Comparison of ENCODE assay signal across 10 mouse cellular contexts in genomic region chr11:11831940-11832754, GRCm38 (mm10). TPM values are rescaled to one million over a fixed set of nuclear protein-coding genes. Genes with fewer than 3 reads are reported as not detected.
DNase-seq lines count a peak whose midpoint lies in the region; ATAC-seq and TF ChIP-seq lines count a peak whose summit lies in the region.
"Had no signal": no experiment of that assay in that cellular context is flagged by ENCODE, and none has a peak within 500 bp of the region (broad histone marks: within the 10 kb centered on the region; RNA-seq: fewer than 3 reads in every experiment).

No protein-coding gene starts in this region.

- H3K27me3 ChIP-seq in forebrain, embryonic 10.5 days (ENCODE audit: poor library complexity, severe bottlenecking), result peaks cover 57% of the 10 kb centered on the region
- H3K27me3 ChIP-seq in forebrain, embryonic 14.5 days (replicated peaks; ENCODE audit: control insufficient read depth, insufficient read depth, low read length), result no peaks in the 10 kb centered on the region
- no peaks in the 10 kb centered on the region for H3K27me3 ChIP-seq in lung, embryonic 16.5 days (ENCODE audit: control insufficient read depth, insufficient read depth, low read depth, low read length)
- no peaks in the 10 kb centered on the region for H3K27me3 ChIP-seq in limb, embryonic 11.5 days (ENCODE audit: control insufficient read depth, insufficient read depth, low read length)
- no peaks in the 10 kb centered on the region for H3K27me3 ChIP-seq in neural tube, embryonic 15.5 days (replicated peaks)

- no peak for DNase-seq in forebrain, embryonic 10.5 days (ENCODE audit: extremely low spot score, low spot score)
- DNase-seq in forebrain, embryonic 14.5 days (ENCODE audit: low spot score), result no peak
- DNase-seq in lung, adult 2 months, result no peak
- peak; percentile 64 for DNase-seq in limb, embryonic 11.5 days (ENCODE audit: low spot score)
- no peak for DNase-seq in thymus, postnatal 25 days
- DNase-seq in layer of hippocampus, postnatal 25 days (ENCODE audit: extremely low spot score in 1 of 2, low spot score in 1 of 2), result no peak
- DNase-seq: layer of hippocampus, adult 9-11 months had no signal

- no peaks in the 10 kb centered on the region for H3K9me3 ChIP-seq in forebrain, embryonic 10.5 days
- H3K9me3 ChIP-seq in forebrain, embryonic 14.5 days (replicated peaks; ENCODE audit: control insufficient read depth, low read length), result no peaks in the 10 kb centered on the region
- H3K9me3 ChIP-seq in lung, embryonic 16.5 days (ENCODE audit: control insufficient read depth, low read length), result no peaks in the 10 kb centered on the region
- H3K9me3 ChIP-seq in limb, embryonic 11.5 days (ENCODE audit: control insufficient read depth, low read length), result no peaks in the 10 kb centered on the region
- no peaks in the 10 kb centered on the region for H3K9me3 ChIP-seq in neural tube, embryonic 15.5 days (replicated peaks)

- TF ChIP-seq CTCF in lung, adult 2 months (IDR thresholded peaks at IDR 0.05; ENCODE audit: insufficient read depth, low read length), result no peak

- TF ChIP-seq POLR2A in lung, adult 2 months (IDR thresholded peaks at IDR 0.05; ENCODE audit: borderline replicate concordance, extremely low read depth, low read depth, low read length), result no peak

- no peak overlapping the region for H3K9ac ChIP-seq in forebrain, embryonic 14.5 days (ENCODE audit: low read length)
- H3K9ac ChIP-seq in lung, embryonic 16.5 days (ENCODE audit: low read length), result peak overlapping the region; percentile 49
- H3K9ac ChIP-seq in limb, embryonic 11.5 days (ENCODE audit: low read length), result no peak overlapping the region
- no peak overlapping the region for H3K9ac ChIP-seq in neural tube, embryonic 15.5 days (replicated peaks)

- peaks cover 84% of the 10 kb centered on the region for H3K4me1 ChIP-seq in forebrain, embryonic 10.5 days
- H3K4me1 ChIP-seq in forebrain, embryonic 14.5 days (ENCODE audit: control insufficient read depth, insufficient read depth, low read length), result peaks cover 16% of the 10 kb centered on the region; the same call in 1 of the 2 replicates
- H3K4me1 ChIP-seq in lung, embryonic 16.5 days (replicated peaks; ENCODE audit: control insufficient read depth, insufficient read depth, low read length), result peaks cover 63% of the 10 kb centered on the region
- peaks cover 17% of the 10 kb centered on the region for H3K4me1 ChIP-seq in lung, adult 2 months (ENCODE audit: control insufficient read depth, insufficient read depth, low read length)
- H3K4me1 ChIP-seq in limb, embryonic 11.5 days (ENCODE audit: control insufficient read depth, insufficient read depth, low read length), result peaks cover 55% of the 10 kb centered on the region
- H3K4me1 ChIP-seq in neural tube, embryonic 15.5 days, result peaks cover 32% of the 10 kb centered on the region

- no peaks in the 10 kb centered on the region for H3K36me3 ChIP-seq in forebrain, embryonic 10.5 days (replicated peaks)
- H3K36me3 ChIP-seq in forebrain, embryonic 14.5 days (ENCODE audit: control insufficient read depth, insufficient read depth, low read length), result no peaks in the 10 kb centered on the region
- H3K36me3 ChIP-seq in lung, embryonic 16.5 days (ENCODE audit: control insufficient read depth, insufficient read depth, low read length), result no peaks in the 10 kb centered on the region
- H3K36me3 ChIP-seq in limb, embryonic 11.5 days (ENCODE audit: control insufficient read depth, insufficient read depth, low read length), result no peaks in the 10 kb centered on the region
- H3K36me3 ChIP-seq in neural tube, embryonic 15.5 days, result no peaks in the 10 kb centered on the region

- H3K4me2 ChIP-seq in forebrain, embryonic 14.5 days (ENCODE audit: low read length), result no peak overlapping the region
- peak overlapping the region; percentile 10; the same call in 1 of the 2 replicates for H3K4me2 ChIP-seq in lung, embryonic 16.5 days (ENCODE audit: low read depth, low read length)
- no peak overlapping the region for H3K4me2 ChIP-seq in limb, embryonic 11.5 days (ENCODE audit: low read depth, severe bottlenecking)
- H3K4me2 ChIP-seq in neural tube, embryonic 15.5 days, result no peak overlapping the region

- H3K4me3 ChIP-seq in forebrain, embryonic 10.5 days, result no peak overlapping the region
- H3K4me3 ChIP-seq in forebrain, embryonic 14.5 days (ENCODE audit: low read depth, low read length), result no peak overlapping the region
- no peak overlapping the region for H3K4me3 ChIP-seq in lung, embryonic 16.5 days (ENCODE audit: low read length)
- H3K4me3 ChIP-seq in lung, adult 2 months (replicated peaks; ENCODE audit: extremely low read depth, low read depth, low read length), result no peak overlapping the region
- no peak overlapping the region for H3K4me3 ChIP-seq in limb, embryonic 11.5 days (ENCODE audit: low read depth, low read length)
- H3K4me3 ChIP-seq in neural tube, embryonic 15.5 days (replicated peaks), result no peak overlapping the region
- H3K4me3 ChIP-seq: erythroblast, embryonic 14.5 days had no signal

- no peak for ATAC-seq in forebrain, embryonic 14.5 days
- ATAC-seq in lung, embryonic 16.5 days (ENCODE audit: low read depth), result peak; percentile 65
- no peak for ATAC-seq in limb, embryonic 11.5 days (ENCODE audit: insufficient number of reproducible peaks, low FRiP score, low TSS enrichment, low read depth)
- no peak for ATAC-seq in neural tube, embryonic 15.5 days (ENCODE audit: low FRiP score)

- 3% methylated on average over 6 of the region's 6 CpGs for WGBS in forebrain, embryonic 10.5 days
- 20% methylated on average over 6 of the region's 6 CpGs for WGBS in forebrain, embryonic 14.5 days
- WGBS in lung, embryonic 16.5 days, result 6% methylated on average over 6 of the region's 6 CpGs
- 27% methylated on average over 6 of the region's 6 CpGs for WGBS in lung, adult 2 months
- WGBS in limb, embryonic 11.5 days, result under 1% methylated on average over 6 of the region's 6 CpGs
- 12% methylated on average over 6 of the region's 6 CpGs for WGBS in neural tube, embryonic 15.5 days

- peak overlapping the region; percentile 81 for H3K27ac ChIP-seq in forebrain, embryonic 10.5 days
- no peak overlapping the region for H3K27ac ChIP-seq in forebrain, embryonic 14.5 days (ENCODE audit: low read depth, low read length)
- peak overlapping the region; percentile 93 for H3K27ac ChIP-seq in lung, embryonic 16.5 days (ENCODE audit: low read length)
- peak overlapping the region; percentile 95 for H3K27ac ChIP-seq in limb, embryonic 11.5 days (replicated peaks; ENCODE audit: low read depth, low read length)
- H3K27ac ChIP-seq in neural tube, embryonic 15.5 days (replicated peaks), result peak overlapping the region; percentile 48

RNA-seq across cellular contexts. Expression of gene Fignl1, which starts 23.4 kb away (rescaled TPM):
- polyA plus RNA-seq in forebrain, embryonic 10.5 days (2016; fragmentation: Nextera tagmentation; extraction: Ambion mirVana), result 101 and 114 TPM in 2 replicates
- 38.2 and 40.2 TPM in 2 replicates for polyA plus RNA-seq in forebrain, embryonic 14.5 days (2014; fragmentation: Nextera tagmentation; extraction: Ambion mirVana)
- 76.6 and 79.4 TPM in 2 replicates for polyA plus RNA-seq in lung, embryonic 16.5 days (2015; fragmentation: Nextera tagmentation; extraction: Ambion mirVana)
- polyA plus RNA-seq in lung, adult 2 months (2012; rRNA removed), result 0.17 and 0.47 TPM in 2 replicates
- polyA plus RNA-seq in limb, embryonic 11.5 days (2014; fragmentation: Nextera tagmentation; extraction: Ambion mirVana), result 96.7 and 102 TPM in 2 replicates
- 8.7 and 19.6 TPM in 2 replicates for polyA plus RNA-seq in neural tube, embryonic 15.5 days (2015; fragmentation: Nextera tagmentation; extraction: Ambion mirVana)
- 1 to 10 TPM; 1.1 to 2.6 TPM for total RNA-seq in layer of hippocampus, postnatal 25 days (2021)
